Mouse (Mus musculus) olfactory bulb, adult 2 months (tissue): ENCODE measurements around the gene Id3.

ENCODE experiments used
- CTCF ChIP-seq: fragments of 200-500 bp; IDR thresholded peaks from 2 replicates; pipeline ENCODE4 v1.5.1; 2012; ENCODE audit warnings: low read depth, mild to moderate bottlenecking, low read length, moderate library complexity; ENCODE audit not compliant: insufficient read depth
- POLR2A ChIP-seq: fragments of 200-500 bp; IDR thresholded peaks from 2 replicates; pipeline ENCODE4 v1.6.1; 2012; ENCODE audit warnings: mild to moderate bottlenecking, low read depth, low read length, moderate library complexity; ENCODE audit not compliant: insufficient read depth

- no peak for TF ChIP-seq POLR2A
- no peak for TF ChIP-seq CTCF
Observed at GRCm38 (mm10) chr4:136104590-136105337, 38.5 kb upstream of the Id3 start.
